Mouse (Mus musculus): ENCODE results near the gene Zfp697. TPM values are rescaled to one million over a fixed set of nuclear protein-coding genes. Genes with fewer than 3 reads are reported as not detected.
"Not testable (repeated sequence)": the region's sequence is repeated elsewhere in the genome, so short reads cannot be mapped to it uniquely, and the experiment has no call there.

Gene Zfp697
- polyA plus RNA-seq, 1 experiment from 2014 or later: 6.2 TPM

DNA sequence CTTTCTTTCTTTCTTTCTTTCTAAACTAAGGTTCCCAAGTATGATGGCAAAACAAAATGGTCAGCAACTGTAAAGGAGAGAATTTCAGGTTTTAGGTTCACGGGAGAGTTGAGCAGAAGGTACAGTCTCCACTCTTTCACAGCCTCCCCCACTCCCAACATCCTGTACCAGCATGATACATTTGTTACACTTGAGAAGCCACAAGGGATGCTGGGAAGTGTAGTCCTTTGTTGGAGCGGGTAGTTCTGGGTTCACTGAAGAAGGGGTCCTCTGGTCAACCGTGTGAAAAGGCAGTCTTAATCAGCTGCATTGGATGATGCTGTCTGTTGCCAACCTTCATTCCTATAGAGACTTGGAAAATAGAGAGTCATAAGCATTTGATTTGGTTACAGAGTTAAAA, 7.0 kb downstream of the Zfp697 start:
- H3K4me2 ChIP-seq (replicated peaks; ENCODE audit: low read depth): no peak overlapping the region
- 73% methylated on average over 3 of the region's 3 CpGs for WGBS
- no peak overlapping the region for H3K9ac ChIP-seq (ENCODE audit: low read depth, low read length)
- no peak for TF ChIP-seq CTCF (IDR thresholded peaks at IDR 0.05; ENCODE audit: low read depth)
- no peak for ATAC-seq
- no peaks in the 10 kb centered on the region for H3K36me3 ChIP-seq (ENCODE audit: control insufficient read depth, insufficient read depth)
- H3K27me3 ChIP-seq (replicated peaks; ENCODE audit: control insufficient read depth, insufficient read depth, low read length): no peaks in the 10 kb centered on the region
- no peak overlapping the region for H3K27ac ChIP-seq (ENCODE audit: low read depth, low read length)
- H3K4me3 ChIP-seq (ENCODE audit: low read depth, low read length): no peak overlapping the region
- H3K4me1 ChIP-seq (replicated peaks; ENCODE audit: control insufficient read depth, insufficient read depth, low read length): no peaks in the 10 kb centered on the region
- H3K9me3 ChIP-seq (ENCODE audit: control insufficient read depth): no peaks in the 10 kb centered on the region

DNA sequence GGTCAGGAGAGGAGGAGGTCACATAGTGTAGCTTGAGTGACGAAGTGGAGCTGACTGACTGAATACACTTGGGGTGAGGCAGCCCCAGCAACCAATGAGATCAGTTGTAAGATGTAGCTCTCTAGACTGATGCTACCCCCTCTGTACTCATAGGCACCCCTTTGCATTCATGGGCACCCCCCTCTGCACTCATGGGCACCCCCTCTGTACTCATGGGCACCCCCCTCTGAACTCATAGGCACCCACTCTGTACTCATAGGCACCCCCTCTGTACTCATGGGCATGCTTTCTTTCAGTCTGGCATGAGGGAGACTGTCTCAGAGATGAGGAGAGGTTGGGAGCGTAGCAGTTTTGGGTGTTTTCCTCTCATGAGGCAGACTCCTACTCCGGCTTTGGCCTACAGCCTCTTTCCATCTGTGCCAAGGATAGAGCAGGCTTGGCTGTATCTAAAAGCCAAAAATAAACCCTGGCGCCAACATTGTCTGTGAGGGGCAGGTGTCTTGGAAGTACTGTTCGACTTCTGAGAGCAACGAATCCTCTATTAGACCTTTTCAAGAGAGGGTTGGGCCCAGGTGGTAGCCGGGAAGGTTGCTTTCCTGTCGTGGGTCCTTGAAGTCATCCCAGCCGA, 22.1 kb downstream of the Zfp697 start:
- not testable (repeated sequence) for H3K4me3 ChIP-seq (ENCODE audit: low read depth, low read length); H3K4me2 ChIP-seq (replicated peaks; ENCODE audit: low read depth); H3K4me1 ChIP-seq (replicated peaks; ENCODE audit: control insufficient read depth, insufficient read depth, low read length); H3K9ac ChIP-seq (ENCODE audit: low read depth, low read length); H3K27ac ChIP-seq (ENCODE audit: low read depth, low read length); ATAC-seq; H3K27me3 ChIP-seq (replicated peaks; ENCODE audit: control insufficient read depth, insufficient read depth, low read length); H3K36me3 ChIP-seq (ENCODE audit: control insufficient read depth, insufficient read depth); H3K9me3 ChIP-seq (ENCODE audit: control insufficient read depth)
- WGBS: 90% methylated on average over 8 of the region's 9 CpGs

GRCm38 (mm10) chr3:98405877-98406276, 23.6 kb downstream of the Zfp697 start:
- not testable (repeated sequence) for H3K9ac ChIP-seq (ENCODE audit: low read depth, low read length); H3K4me3 ChIP-seq (ENCODE audit: low read depth, low read length); H3K36me3 ChIP-seq (ENCODE audit: control insufficient read depth, insufficient read depth); ATAC-seq; H3K9me3 ChIP-seq (ENCODE audit: control insufficient read depth); H3K4me1 ChIP-seq (replicated peaks; ENCODE audit: control insufficient read depth, insufficient read depth, low read length); H3K27ac ChIP-seq (ENCODE audit: low read depth, low read length); H3K27me3 ChIP-seq (replicated peaks; ENCODE audit: control insufficient read depth, insufficient read depth, low read length); H3K4me2 ChIP-seq (replicated peaks; ENCODE audit: low read depth)
- 93% methylated on average over 6 of the region's 6 CpGs for WGBS

DNA sequence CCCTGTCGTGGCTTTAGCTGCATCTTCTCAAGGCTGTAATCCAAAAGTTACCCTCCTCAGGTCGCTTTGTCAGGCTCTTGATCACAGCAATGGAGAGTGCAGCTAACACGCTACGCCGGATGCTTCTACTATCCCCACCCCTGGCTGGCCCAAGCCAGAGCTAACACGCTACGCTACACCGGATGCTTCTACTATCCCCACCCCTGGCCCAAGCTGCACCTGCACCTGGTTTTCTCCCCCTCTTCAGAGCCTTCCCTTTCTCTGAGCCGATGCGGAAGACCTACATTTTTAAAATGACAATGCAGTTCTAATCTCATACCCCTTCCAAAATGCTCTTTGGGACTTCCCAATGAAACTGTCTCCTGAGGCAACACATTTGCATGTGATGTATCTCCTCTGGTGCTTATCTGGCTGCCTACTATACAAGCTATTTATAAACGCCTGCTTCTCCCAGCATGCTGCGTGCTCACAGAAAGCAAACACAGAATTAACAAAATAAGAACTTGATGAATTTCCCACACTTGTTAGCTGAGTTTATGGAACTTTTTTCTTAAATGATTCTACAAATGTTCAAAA, 24.4 kb downstream of the Zfp697 start:
- not testable (repeated sequence) for H3K9me3 ChIP-seq (ENCODE audit: control insufficient read depth); H3K27me3 ChIP-seq (replicated peaks; ENCODE audit: control insufficient read depth, insufficient read depth, low read length); H3K4me1 ChIP-seq (replicated peaks; ENCODE audit: control insufficient read depth, insufficient read depth, low read length); ATAC-seq; H3K27ac ChIP-seq (ENCODE audit: low read depth, low read length); H3K9ac ChIP-seq (ENCODE audit: low read depth, low read length); H3K36me3 ChIP-seq (ENCODE audit: control insufficient read depth, insufficient read depth); H3K4me3 ChIP-seq (ENCODE audit: low read depth, low read length)
- WGBS: 66% methylated on average over 12 of the region's 12 CpGs
- H3K4me2 ChIP-seq (replicated peaks; ENCODE audit: low read depth): 0 out of 2 replicates have a peak overlapping the region, but pooled peaks have one; percentile 2

GRCm38 (mm10) chr3:98407261-98407780, 25.1 kb downstream of the Zfp697 start:
- H3K36me3 ChIP-seq (ENCODE audit: control insufficient read depth, insufficient read depth); H3K9ac ChIP-seq (ENCODE audit: low read depth, low read length); H3K27me3 ChIP-seq (replicated peaks; ENCODE audit: control insufficient read depth, insufficient read depth, low read length); H3K4me3 ChIP-seq (ENCODE audit: low read depth, low read length); H3K9me3 ChIP-seq (ENCODE audit: control insufficient read depth); H3K4me1 ChIP-seq (replicated peaks; ENCODE audit: control insufficient read depth, insufficient read depth, low read length); H3K27ac ChIP-seq (ENCODE audit: low read depth, low read length): not testable (repeated sequence)
- WGBS: 39% methylated on average over 5 of the region's 5 CpGs
- H3K4me2 ChIP-seq (replicated peaks; ENCODE audit: low read depth): 0 out of 2 replicates have a peak overlapping the region, but pooled peaks have one; percentile 2
- peak; percentile 62 for ATAC-seq

- not testable (repeated sequence) for H3K9ac ChIP-seq (ENCODE audit: low read depth, low read length); H3K4me2 ChIP-seq (replicated peaks; ENCODE audit: low read depth); H3K9me3 ChIP-seq (ENCODE audit: control insufficient read depth); H3K4me3 ChIP-seq (ENCODE audit: low read depth, low read length); H3K27me3 ChIP-seq (replicated peaks; ENCODE audit: control insufficient read depth, insufficient read depth, low read length); H3K36me3 ChIP-seq (ENCODE audit: control insufficient read depth, insufficient read depth); H3K27ac ChIP-seq (ENCODE audit: low read depth, low read length); H3K4me1 ChIP-seq (replicated peaks; ENCODE audit: control insufficient read depth, insufficient read depth, low read length)
- 75% methylated on average over 16 of the region's 27 CpGs for WGBS
- peak; percentile 86 for ATAC-seq
These were observed 28.6 kb downstream of the Zfp697 start for GRCm38 (mm10) chr3:98410619-98411580.

All from intestine, postnatal 0 days (tissue).